Mouse (Mus musculus): ENCODE measurements at regions not wholly inside any gene's neighbourhood (a gene's known extent, or its start where the extent isn't known, plus 50 kb on each side); places are given as distances from the start of the nearest gene placed in this dataset.

DNA sequence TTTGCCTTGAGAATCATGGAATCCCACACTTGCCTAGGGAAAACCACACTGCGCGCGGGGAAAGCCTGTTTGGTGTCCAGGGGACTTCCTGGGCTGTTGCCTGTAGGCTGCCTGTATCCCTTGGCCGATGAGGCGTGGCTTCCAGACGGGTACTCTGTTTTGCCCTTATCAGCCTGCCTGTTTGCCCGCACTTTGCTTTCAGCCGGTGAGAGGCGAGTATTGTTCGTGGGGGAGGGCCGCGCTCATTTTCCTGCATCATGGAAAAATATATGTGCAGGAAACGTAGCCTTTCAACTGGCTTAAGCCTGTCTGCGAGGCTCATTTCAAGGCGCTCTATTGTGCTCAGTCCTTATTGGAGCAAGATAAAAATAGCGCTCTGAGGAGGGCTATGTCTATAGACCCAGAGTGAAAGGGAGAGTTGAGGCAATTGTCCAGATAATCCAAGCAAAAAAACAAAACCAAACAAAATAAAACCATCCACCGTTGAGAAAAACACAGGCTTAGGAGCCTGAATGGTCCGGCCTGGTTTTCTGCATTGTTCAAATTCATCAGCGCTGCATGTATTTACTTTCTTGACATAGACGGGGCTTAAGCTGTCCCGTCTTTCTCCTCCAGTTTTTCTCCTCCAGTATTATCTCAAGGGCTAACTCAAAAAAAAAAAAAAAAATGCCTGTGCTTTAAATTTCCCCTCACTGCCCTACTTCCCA, 67.9 kb downstream of the Klf5 start:
- no peak for DNase-seq

DNA sequence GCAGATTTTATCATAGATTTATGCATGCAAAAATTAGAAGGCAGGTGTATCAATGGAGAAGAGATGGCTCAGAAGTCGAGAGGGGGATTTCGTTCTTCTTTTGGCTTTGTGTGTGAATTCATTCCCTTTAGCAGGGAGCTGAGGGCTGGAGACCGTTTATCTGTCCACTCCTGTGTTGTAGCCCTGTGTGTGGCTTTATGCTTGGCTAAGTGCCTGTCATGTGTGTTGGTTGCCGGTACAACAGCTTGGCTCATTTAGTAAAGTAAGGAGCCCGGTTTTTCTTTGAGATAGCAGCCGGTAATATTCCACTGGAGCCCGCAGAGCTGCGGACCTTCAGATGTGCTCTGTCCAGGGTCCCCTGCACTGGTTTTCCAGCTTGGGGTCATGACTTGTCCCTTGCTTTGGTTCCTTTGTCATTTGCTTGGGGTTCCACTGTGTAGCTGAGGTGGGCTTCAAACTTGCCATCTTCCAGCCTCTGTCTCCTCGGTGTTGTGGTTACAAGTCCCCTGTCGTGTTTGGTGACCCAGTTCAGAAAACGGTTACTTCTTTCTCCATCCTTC, 68.6 kb downstream of the Klf5 start:
- DNase-seq, result no peak

DNA sequence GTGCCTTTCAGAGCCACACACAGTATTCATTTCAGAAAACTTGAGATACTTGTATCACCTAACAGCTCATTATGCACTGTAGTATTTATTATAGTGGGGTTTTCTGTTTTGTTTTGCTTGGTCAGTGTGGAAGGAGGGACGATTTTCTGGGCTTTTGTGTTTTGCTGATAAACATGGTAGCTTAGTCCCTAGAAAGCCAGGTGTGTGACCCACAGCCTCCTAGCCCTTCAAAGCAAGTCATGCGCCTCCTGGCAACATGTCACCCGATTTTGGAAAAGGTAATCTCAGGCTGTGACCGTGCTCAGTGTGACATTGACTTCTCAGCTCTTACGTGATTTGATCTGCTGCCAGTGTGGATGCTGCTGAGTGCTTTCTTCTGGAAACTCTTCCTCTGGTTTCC, 70.9 kb downstream of the Klf5 start:
- DNase-seq, result no peak

DNA sequence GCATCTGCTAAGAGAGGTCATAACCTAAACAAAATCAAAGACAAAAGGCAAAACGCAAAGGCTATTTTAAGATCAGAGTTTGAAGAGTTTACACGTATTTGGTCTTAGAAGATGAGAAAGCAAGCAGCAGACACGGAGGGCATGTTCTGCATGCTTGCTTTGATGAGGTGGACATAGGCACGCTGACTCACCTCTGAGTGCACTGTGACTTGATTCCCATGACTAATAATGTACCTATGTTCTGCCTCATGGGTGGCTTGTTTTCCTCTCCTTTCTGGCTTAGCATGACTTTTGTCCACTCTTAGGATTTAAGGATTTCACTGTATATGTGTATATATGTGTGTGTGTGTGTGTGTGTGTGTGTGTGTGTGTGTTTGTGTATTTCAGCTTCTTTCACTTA, 75.2 kb downstream of the Klf5 start:
- no peak for DNase-seq

DNA sequence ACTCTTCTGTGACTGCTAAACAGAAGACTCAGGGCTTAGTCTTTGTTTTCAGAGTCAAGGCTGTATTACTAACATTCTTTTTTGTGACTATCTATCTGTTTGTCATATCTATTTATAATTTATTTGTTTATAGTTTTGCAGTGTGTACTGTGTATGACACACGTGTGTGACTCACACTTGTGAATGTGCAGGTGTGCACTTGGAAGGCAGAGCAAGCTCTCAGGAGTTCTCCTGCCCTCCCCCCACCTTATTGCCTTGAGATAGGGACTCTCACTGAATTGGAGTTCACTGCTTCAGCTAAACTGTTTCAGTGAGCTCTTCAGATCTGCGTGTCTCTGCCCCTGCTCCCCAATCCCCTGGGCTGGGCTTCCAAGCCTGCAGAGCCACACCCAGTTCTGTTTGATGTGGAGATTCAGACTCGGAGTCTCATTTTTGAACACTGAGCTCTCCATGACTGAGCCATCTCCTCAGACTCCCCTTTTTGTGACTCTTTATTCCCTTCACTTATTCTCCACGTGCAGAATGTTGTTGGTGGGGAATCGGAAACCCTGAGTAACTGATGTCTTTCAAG, 76.6 kb downstream of the Klf5 start:
- DNase-seq, result no peak

DNA sequence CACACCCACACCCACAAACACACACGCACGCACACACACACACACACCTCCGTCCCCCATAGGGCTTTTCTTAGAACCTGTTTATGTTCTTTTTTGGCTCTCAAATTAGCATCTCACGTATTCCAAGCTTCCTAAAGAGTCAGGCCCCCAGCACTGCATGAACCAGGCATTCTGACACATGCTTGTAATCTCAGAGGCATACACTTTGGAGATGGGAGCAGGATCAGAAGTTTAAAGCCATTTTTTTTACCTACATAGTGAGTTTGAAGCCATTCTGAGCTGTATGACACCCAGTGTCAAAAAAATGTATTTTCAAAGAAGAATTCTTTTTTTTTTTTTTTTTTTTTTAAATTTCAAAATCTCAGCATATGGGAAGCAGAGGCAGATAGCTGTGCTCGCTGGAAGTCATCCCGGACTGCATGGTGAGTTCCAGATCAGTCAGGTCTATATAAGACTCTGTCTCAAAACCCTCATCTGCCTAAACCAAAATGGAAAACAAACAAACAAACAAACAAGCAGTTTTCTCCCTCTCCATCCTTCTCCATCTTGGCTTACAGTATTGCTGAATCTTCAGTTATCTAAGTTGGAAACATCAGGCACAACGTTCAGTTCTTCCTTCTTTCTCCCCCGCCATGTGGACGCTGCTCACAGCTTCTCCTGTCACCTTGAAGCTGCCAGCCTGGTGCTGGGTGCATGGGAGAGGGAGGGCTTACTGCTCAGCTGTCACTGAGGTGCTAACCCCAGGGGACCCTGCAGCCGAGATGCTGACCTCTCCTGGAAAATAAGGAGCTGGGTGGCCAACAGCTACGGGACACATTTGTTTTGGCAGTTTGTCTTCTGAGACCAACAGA, 78.4 kb downstream of the Klf5 start:
- no peak for DNase-seq

DNA sequence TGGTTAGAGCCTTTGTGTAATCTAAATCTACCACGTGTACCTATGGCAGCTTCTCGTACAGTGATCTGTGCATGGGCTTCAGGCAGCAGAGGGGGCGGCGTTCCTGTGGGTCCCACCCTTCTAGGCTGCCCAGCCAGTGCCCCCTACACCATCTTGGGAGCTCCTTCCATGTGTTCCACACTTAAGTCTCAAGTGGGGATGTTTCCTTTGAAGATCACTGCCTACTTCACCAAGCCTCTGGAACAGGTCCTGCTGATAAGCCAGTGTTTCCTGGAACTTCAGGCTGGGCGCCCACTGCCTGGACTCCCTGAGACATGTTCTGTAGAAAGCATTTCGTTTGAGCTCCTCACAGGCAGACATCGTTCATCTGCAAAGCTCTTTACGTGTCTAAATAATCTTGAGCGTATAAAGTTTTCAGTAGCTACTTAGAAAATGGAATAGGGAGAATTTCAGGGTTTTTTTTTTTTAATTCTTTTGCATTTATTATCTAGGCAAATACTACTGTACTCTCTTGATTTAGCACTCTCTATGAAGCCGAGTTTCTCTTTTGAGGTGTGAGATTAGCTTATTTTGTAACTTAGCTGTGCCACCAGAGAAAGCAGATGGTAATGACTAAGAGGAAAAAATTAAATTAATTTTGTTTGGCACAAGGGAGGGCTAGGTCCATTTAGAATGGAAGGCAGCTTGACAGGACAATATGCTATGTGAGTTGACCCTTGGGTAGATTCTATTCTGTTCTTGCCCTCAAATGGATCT, 82.9 kb downstream of the Klf5 start:
- DNase-seq, result no peak

DNA sequence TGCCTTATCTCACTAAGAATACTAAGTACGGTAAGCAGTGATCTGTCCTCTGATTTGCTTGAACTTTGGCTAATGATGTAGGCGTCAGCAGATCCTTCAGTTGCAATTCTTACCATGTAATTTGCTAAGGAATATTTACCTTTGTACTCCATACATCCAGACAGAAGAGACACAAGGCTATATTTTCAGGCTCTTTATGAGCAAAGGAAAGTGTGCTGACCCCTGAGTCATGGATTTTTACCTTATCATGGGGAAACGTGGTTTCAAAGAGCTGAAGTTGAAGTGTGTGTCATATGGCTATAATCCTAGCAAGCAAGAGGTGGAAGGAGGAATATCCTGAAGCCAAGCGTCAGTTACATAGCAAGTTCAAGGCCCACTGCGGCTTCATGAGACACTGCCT, 83.6 kb downstream of the Klf5 start:
- no peak for DNase-seq

DNA sequence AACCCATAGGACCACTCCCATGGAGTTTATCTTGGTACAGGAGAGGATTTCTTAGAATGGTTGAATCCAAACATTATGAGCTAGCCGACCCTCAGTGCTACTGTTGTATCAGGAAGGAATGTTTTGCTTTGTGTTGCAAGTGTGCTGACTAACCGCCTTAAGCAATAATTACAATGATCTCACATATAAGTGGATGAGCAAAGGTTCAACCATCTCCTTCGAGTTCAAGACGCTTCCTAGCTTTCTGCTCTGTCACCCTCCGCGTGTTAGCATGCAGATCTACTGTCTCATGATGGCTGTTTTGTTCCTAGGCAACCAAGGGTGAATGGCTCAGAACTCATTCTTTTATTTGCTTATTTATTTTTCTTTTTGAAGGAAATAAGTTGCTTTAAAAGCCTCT, 84.7 kb downstream of the Klf5 start:
- DNase-seq, result no peak

DNA sequence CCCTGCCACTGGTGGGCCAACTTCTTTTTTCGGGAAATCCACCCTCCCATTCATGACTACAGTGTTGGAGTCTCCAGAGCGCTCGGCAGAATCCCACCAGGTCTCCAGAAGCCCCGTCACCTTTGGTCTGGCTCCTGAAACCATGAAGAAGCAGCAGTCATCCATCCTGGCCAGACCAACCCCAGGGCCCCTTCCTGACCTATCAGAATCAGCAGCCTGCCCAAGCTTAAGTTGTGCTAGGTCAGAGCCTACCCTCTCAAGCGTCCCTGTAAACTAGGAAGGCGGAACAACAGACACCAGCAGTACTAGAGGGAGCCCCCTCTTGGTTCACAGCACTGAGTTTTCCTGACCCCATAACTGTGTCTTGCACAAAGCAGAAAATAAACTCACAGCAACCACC, 89.1 kb downstream of the Klf5 start:
- no peak for DNase-seq

DNA sequence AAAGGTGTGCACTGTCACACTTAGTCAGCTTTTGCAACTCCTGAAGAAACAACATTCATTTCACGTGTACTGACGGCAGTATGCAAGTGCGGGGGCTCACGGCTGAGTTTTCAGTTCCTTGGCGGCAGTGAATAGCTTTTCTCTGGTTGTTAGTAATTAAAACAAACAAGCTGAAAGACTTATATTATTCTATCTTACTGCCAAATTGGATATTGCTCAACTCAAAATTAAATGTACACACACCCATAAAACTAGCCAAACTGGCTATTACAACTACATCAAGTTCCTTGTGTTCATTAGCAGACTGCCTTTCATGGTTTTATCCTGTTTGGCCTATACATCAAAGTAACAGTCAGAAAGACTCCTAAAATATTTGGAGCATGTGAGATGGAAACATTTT, 90.8 kb downstream of the Klf5 start:
- DNase-seq, result no peak

DNA sequence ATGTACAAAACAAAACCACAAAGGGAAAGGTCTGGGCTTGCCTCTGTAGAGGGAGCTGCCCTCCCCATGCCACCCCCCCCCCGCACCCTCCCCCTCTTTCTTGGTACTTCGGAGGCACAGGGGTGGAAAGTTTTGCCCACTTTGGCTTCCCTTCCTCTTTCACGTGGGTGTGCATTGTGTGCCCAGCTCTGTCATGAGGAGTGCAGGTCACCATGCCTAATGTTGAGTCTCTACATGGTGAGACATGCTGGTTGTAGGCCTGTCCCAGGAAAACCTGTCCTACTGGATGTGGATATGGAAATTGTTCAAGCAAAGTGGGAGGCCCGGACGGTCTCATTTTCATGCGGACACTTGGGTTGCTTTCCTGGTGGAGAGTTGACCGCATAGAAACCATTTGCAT, 93.2 kb downstream of the Klf5 start:
- no peak for DNase-seq

DNA sequence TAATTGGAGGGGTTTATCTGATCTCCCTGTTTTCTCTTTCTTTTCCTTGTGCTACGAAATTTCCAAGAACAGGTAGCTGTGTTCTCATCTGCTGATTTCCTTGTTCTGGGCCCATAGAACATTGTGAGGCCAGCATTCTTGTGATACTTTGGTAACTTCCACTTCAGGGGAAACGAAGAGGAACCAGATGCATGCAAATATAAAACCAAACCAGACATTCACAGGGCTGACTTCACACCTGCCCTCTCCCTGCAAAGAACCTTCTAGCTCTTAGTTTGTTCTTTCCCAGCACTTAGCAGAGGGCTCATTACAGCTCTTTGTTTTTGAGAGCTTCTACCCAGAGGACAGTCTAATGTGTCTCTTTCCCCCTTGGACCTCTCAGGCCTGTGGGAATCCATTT, 94.3 kb downstream of the Klf5 start:
- DNase-seq, result no peak

DNA sequence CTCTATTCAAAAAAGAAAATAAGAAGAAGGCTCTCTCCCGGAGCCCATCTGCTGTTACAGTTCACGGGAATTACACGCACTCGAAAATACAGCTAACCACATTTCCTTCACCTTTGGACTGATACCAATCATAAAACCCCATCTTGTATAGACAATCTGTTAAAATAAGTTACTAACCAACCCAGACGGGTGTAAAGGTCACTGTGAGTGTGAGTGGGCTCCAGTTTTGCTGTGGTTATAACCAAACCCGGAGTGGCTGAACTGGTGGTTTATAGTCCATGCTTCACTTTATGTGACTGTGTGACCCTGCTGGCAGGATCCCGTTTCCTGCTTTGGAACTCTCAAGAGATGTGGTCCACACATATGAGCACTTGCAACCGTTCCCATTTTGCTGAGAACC, 95.1 kb downstream of the Klf5 start:
- no peak for DNase-seq

DNA sequence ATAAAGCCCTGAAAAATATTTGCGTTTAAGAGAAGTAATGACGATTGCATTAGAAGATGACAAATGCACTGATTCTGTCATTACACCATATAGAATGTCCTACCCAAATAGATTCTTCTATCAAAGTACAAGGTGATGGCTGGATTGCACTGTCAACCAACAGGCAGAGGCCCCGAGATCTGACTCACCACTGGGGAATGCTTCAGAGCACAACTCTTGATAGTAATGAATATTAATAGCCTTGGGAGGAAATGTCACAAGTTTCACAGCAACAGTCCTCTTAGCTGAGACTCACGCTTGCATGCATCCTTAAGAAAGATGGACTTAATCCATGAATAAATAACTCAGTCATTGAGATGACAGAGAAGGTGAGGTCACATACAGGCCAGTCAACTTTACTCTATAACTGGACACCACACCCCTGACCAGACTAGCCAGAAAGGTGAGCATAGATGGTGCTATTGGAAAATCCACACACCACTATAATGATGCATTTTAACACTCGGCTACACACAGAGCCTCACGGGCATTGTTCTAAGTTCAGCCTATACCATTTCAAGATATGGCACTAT, 104.8 kb downstream of the Klf5 start:
- DNase-seq, result no peak

DNA sequence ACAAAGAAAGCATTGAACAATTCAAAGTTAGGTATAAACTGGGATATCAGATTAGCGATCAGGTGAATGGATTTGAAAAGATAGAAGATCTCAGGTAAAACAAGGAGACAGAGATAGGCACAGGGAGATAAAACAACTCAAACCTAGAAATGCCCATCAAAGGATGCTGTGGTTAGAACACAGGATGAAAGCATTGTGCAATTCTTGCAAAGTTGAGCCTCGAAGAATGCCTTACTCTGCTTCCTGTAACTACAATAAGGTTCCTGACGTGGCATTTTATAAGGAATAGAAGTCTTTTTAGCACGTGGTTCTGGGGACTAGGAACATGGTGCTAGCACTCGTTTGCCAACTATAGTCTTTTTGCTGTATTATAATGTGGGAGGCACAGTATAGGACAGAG, 106.7 kb downstream of the Klf5 start:
- DNase-seq, result no peak

DNA sequence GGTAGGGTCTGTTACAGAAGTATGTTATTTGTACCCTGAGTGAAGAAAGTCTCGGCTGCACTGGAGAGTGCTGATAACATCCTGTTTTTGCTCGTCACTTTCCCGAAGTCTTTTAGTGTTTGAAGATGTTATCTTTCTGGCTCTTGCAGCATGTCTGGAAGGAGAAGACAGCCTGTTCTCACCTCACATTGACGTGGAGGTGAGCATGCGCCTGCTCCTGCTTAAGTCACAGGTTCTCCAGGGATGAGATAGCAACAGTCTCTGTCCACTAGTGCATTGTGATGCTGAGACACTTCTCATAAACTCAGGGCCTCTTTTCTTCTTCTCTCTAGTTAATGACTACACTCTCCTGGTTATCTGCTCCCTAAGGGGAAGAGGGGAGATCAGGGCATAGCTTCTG, 113.3 kb downstream of the Klf5 start:
- no peak for DNase-seq

DNA sequence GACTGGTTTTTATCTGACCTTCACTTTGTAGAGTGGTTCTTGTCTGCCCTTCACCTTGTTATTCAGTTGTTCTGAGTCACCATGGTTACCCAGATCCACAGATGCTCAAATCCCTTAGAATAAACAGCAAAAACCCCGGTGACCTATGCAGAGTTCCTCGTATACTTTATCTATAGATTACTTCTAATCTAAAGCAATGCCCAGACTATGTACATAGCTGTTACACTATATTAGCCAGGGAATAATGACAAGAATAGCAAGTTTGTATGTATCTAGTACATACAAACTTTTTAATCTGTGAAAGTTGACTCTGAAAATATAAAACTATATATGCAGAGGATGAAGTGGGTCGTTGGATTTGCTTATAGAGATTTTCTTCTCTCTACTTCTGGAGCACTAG, 117.7 kb downstream of the Klf5 start:
- no peak for DNase-seq

DNA sequence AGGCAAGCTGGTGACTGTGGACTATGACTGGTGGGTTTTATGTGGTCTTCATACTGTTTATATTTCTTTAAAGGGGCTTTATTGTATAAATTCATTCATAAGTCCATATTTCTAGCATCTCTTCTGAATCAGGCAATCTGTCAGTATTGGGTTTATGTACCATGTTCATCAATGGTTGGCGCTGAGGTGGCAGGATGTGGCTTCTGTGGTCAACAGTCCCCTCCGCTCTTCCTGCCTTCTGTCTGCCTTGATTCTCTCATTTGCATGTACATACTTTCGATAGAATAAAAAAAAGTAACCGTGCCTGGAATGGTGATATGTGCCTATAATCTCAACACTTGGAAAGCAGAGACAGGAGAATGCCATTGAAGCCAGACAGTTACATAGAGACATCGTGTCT, 120.5 kb downstream of the Klf5 start:
- DNase-seq, result peak in 1 of 2 experiments; percentile 9

DNA sequence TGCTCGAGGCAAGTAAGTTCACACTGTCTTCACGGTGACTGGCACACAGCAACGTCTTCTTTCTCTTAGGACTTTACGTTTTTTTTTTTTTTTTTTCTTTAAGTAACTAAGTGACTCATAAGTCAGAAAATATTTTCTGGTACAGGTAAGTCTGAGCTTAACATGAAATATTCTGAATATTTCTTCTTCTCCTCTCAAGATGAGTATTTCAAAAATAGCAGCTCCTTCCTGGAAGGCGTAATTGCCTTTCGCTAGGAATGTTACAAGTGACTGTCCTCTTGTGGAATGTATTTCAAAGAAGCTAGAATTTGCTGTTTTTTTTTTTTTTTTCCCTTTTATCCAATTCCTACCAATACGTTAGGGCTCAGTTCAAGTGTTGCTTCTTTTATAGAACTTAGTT, 124.8 kb downstream of the Klf5 start:
- no peak for DNase-seq

DNA sequence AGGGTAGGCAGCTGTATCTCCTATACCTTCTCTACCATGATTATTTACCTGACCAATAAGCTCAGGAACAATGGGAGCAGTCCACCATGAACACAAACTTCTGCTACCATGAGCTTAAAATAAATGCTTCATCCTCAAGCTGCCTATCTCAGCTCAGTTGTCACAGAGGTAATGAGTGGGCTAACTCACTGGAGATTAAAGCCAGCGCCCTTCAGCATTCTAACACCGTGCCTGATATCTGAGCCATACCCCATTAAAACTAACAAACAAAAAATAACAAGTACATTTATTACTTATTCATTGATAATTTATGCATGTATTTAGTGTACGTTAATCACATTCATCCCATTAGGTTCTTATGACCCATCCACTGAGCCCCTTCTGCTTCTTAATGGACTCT, 128.6 kb downstream of the Klf5 start:
- no peak for DNase-seq

DNA sequence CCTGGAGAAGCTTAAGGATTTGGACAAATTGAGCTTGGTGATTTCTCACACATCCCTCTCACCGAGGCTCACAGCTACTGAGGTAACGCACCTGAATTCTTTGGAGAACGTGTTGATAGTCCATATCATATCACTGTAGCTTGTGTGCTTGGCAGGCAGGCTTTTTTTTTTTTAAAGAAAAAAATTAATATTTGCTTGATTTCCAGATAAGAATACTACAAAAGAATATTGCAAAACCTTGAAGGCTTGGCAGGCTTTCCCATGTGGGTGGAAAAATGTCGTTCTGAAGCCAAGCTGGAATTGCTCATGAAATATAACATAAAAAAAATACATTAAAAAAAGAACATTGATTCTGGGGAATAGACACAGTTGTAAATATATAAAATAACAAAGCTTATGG, 131.8 kb downstream of the Klf5 start:
- DNase-seq, result no peak

DNA sequence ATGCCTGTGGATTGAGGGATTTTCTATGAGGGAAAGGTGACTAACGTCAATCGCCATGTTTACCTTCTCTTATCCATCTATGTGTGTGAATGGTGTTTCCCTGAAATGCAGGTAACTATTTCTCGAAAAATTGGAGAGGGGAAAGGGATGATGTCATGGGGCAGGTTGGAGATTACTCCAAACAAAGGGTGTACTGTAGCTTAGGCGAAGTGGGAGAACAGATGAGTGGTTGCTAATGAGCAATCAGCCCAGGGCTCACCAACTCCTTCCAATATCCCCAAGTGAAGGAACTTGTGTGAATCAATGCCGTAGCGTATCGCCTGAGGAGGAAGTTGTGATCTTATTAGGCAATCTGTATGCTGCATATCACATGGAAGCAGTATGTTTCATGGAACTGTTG, 133.2 kb downstream of the Klf5 start:
- DNase-seq, result no peak
